Mouse (Mus musculus) intestine, embryonic 15.5 days (tissue): Measurements from ENCODE around the gene Ncf4. TPM values are rescaled to one million over a fixed set of nuclear protein-coding genes. Genes with fewer than 3 reads are reported as not detected.

Source experiments
- ATAC-seq: fragments of 200-750 bp; cut with Nextera tagmentation; 2 replicates; pipeline ENCODE4 v1.8.0; 2017; ENCODE audit warnings: moderate TSS enrichment, moderate library complexity
- H3K27ac ChIP-seq: fragments of 300-500 bp; sonication (generic); 2 replicates; pipeline ENCODE4 v1.5.1; 2015; ENCODE audit warnings: mild to moderate bottlenecking, inconsistent platforms
- H3K27me3 ChIP-seq: fragments of 300-500 bp; sonication (generic); replicated peaks from 2 replicates; pipeline ENCODE4 v1.6.1; 2015; ENCODE audit warnings: inconsistent platforms
- H3K36me3 ChIP-seq: fragments of 300-500 bp; sonication (generic); 2 replicates; pipeline ENCODE4 v1.6.1; 2015; ENCODE audit warnings: inconsistent platforms
- H3K4me1 ChIP-seq: fragments of 300-500 bp; sonication (generic); replicated peaks from 2 replicates; pipeline ENCODE4 v1.6.1; 2015; ENCODE audit warnings: inconsistent platforms
- H3K4me2 ChIP-seq: fragments of 300-500 bp; sonication (generic); replicated peaks from 2 replicates; pipeline ENCODE4 v1.6.1; 2015; ENCODE audit warnings: mild to moderate bottlenecking, inconsistent platforms
- H3K4me3 ChIP-seq: fragments of 300-500 bp; sonication (generic); replicated peaks from 2 replicates; pipeline ENCODE4 v1.5.1; 2015; ENCODE audit warnings: inconsistent platforms
- H3K9ac ChIP-seq: fragments of 300-500 bp; sonication (generic); 2 replicates; pipeline ENCODE4 v1.6.1; 2015; ENCODE audit warnings: inconsistent platforms
- H3K9me3 ChIP-seq: fragments of 300-500 bp; sonication (generic); 2 replicates; pipeline ENCODE4 v1.6.1; 2016; ENCODE audit warnings: inconsistent platforms
- WGBS: fragments of 180-500 bp; shearing (Covaris S2); methylation state at CpG from one replicate; pipeline ENCODE4 v1.1.7; 2015; 5-methylcytosine and 5-hydroxymethylcytosine counted together
- polyA plus RNA-seq: library from polyadenylated mRNA; unstranded; fragments of >200 nt; fragmentation: Nextera tagmentation; extraction: Ambion mirVana; gene quantifications from 2 replicates; pipeline ENCODE4 v1.2.1, GENCODE M21; 2015

Ncf4 gene
- polyA plus RNA-seq, 1 experiment from 2014 or later = 5.6 TPM

DNA sequence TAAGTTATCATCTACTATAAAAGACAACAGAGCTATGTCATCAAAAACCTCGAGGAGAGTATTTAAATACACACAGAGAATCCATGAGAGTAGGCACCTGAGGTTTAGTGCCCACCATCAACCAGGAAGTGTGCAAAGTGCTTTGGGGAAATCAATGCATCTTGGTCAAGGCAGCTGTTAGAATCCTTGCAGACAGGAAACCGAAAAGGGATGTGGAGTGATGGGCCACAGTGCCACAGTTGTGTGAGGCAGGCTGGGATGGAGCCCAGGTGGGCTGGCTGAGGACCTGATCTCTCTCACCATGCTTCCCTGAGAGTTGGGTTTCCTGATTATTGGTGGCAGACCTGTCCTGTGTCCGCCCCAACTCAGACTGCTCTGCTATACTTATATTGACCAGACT is 55.0 kb downstream of the Ncf4 start:
- H3K4me2 ChIP-seq = no peak overlapping the region
- ATAC-seq = no peak
- no peak overlapping the region for H3K27ac ChIP-seq
- H3K9ac ChIP-seq = no peak overlapping the region
- no peaks in the 10 kb centered on the region for H3K9me3 ChIP-seq
- no peaks in the 10 kb centered on the region for H3K4me1 ChIP-seq
- H3K36me3 ChIP-seq = no peaks in the 10 kb centered on the region
- WGBS = 77% methylated on average over 3 of the region's 3 CpGs
- H3K4me3 ChIP-seq = no peak overlapping the region
- H3K27me3 ChIP-seq = no peaks in the 10 kb centered on the region

DNA sequence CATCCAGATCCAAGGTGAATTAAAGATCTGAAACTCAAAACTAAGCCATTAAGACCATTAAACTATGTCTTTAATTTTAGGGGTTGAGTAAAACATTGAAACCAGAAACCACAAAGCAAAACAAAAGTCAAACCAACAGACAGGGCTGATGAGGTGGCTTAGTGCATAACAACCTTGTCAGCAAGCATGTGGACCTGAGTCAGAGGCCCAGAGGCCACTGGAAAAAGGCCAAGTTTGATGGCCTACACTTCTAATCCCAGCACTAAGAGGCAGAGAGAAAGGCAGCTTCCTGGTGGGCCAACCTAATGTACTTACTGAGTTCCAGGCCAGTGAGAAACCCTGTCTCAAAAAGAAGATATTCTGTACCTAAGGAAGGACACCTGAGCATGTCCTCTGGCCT is 56.2 kb downstream of the Ncf4 start:
- H3K36me3 ChIP-seq = no peaks in the 10 kb centered on the region
- no peaks in the 10 kb centered on the region for H3K9me3 ChIP-seq
- H3K27me3 ChIP-seq = no peaks in the 10 kb centered on the region
- H3K27ac ChIP-seq = no peak overlapping the region
- no peak for ATAC-seq
- H3K4me2 ChIP-seq = no peak overlapping the region
- no peak overlapping the region for H3K4me3 ChIP-seq
- no peak overlapping the region for H3K9ac ChIP-seq
- H3K4me1 ChIP-seq = no peaks in the 10 kb centered on the region

DNA sequence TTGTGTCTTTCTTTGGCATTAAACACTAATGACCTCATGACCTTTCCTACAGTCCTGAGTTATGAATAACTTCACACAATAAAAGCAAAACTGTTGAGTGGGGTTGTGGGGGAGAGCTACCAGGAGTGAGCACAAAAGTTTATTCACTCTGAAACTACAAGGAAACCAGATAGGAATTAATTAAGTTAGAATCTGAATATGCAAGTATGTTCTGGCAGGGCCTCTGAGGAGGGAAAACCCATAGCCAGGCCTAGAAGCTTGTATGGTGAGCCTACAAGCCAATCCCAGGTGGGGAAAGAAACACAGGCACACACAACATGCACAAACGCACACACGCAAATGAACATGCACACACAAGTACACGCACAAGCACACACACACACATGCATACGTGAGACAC is 58.1 kb downstream of the Ncf4 start:
- no peak overlapping the region for H3K9ac ChIP-seq
- 89% methylated on average over 4 of the region's 4 CpGs for WGBS
- no peaks in the 10 kb centered on the region for H3K4me1 ChIP-seq
- H3K4me2 ChIP-seq = no peak overlapping the region
- no peak for ATAC-seq
- H3K4me3 ChIP-seq = no peak overlapping the region
- no peaks in the 10 kb centered on the region for H3K36me3 ChIP-seq
- H3K27ac ChIP-seq = no peak overlapping the region
- no peaks in the 10 kb centered on the region for H3K27me3 ChIP-seq
- no peaks in the 10 kb centered on the region for H3K9me3 ChIP-seq

DNA sequence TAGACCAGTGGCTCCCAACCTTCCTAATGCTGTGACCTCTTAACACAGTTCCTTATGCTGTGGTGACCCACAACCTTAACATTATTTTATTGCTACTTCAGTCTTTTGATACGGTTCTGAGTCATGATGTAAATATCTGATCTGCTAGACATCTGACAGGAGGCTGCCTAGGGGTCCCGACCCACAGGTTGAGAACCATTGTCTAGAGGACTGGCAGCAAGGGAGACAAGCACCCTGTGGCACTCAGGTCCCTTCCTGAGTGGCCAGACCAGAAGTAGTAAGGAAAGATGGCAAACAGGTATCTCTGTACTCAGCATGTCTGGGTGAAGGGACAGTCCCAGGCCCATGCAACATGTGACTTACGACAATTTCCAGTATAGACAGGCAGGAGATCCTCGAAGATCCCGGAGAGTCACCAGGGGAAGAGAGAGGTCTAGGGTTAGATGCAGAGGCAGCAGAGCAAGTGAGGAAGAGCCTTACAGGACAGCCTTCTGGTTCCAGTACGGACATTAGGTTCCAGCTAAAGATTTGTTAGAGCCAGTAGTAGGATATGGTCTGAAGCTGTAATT is 59.1 kb downstream of the Ncf4 start:
- H3K9ac ChIP-seq = no peak overlapping the region
- H3K4me3 ChIP-seq = no peak overlapping the region
- no peaks in the 10 kb centered on the region for H3K27me3 ChIP-seq
- 81% methylated on average over 6 of the region's 6 CpGs for WGBS
- no peaks in the 10 kb centered on the region for H3K4me1 ChIP-seq
- H3K4me2 ChIP-seq = no peak overlapping the region
- H3K36me3 ChIP-seq = no peaks in the 10 kb centered on the region
- no peak for ATAC-seq
- no peak overlapping the region for H3K27ac ChIP-seq
- H3K9me3 ChIP-seq = no peaks in the 10 kb centered on the region

DNA sequence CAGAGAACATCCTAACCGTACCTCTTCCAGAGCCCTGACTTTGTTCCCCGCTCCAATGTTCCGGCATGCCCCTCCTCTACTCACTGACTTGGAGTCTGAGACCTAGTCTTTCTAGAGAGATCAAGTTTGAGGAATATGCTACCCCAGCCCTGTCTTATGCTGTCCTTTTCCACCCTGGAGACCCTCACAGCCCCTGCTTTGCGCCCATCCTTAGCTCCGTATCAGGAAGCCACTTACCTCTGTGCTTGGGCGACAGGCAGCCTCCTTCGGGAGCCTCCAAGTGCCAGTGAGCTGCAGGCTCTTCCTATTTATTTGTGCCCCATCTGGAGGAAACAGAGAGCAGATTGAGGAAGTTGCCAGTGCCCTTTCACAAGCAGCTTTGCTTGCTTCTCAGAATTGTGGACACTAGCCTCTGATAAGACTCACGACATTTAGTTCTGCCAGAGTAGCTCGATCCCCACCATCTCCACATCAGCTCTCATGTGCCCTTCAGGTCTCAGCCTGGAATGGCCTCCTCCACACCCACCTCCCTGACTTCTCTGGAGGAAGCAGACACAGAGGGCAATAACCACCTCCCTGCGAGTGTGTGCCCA is 60.8 kb downstream of the Ncf4 start, which contains the start of gene Csf2rb2:
Gene Csf2rb2, minus strand, starts transcription at position 381 of the 593 bp plus-strand sequence.
- no peaks in the 10 kb centered on the region for H3K4me1 ChIP-seq
- no peak for ATAC-seq
- no peak within 1 kb of the TSS for H3K4me2 ChIP-seq
- H3K9ac ChIP-seq = no peak within 1 kb of the TSS
- H3K9me3 ChIP-seq = no peaks in the 10 kb centered on the region
- H3K4me3 ChIP-seq = no peak within 1 kb of the TSS
- no peak within 1 kb of the TSS for H3K27ac ChIP-seq
- WGBS = 71% methylated on average over 10 of the region's 10 CpGs
- H3K36me3 ChIP-seq = no peaks in the 10 kb centered on the region
- no peaks in the 10 kb centered on the region for H3K27me3 ChIP-seq

DNA sequence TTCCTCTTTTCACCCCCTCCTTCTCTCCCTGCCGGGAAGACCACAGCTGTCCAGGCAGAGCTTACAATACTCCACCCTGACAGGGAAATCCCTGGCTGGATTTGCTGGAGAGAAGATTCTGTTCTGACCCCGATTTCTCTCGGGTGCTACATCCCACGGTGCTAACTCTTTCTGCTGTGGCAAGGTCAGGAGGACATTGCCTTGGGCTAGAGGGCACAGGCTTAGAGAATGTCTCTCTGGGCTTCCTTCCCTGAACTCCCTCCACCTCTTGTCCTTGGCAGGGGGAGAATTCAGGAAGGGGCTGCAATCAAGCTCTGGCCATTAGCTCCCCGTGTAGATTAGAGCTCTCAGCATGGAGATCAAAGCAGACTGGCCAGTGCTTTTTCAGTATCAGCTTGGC is 65.3 kb downstream of the Ncf4 start:
- Histone ChIP-seq H3K4me1 (no peaks in the 10 kb centered on the region), H3K27me3 (no peaks in the 10 kb centered on the region), H3K36me3 (no peaks in the 10 kb centered on the region), H3K9me3 (no peaks in the 10 kb centered on the region), H3K9ac (no peak overlapping the region), H3K27ac (no peak overlapping the region), H3K4me2 (no peak overlapping the region), H3K4me3 (no peak overlapping the region)
- 27% methylated on average over 5 of the region's 5 CpGs for WGBS
- ATAC-seq = no peak

DNA sequence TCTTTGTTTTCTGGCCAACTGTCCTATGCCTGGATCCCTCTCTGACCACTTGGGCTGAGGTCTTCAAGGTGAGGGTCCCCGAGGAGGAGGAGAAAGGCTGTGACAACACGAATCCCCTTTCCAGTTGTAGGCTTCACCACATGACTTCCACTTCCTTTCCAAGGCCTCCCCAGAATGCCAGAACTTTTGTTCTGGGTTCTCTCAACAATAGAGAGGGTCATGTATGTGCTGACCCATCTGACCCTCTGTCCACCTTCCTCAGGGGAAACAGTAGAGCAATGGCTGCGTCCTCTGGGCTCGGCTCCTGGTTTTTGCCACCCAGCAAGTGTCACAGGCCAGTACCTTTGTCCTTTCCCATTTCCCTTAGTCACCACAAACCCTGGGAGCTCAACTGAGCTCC is 66.4 kb downstream of the Ncf4 start:
- Histone ChIP-seq H3K27me3 (0 out of 2 replicates have a peak, but pooled peaks cover 2% of the 10 kb centered on the region), H3K9ac (no peak overlapping the region), H3K4me1 (no peaks in the 10 kb centered on the region), H3K36me3 (no peaks in the 10 kb centered on the region), H3K27ac (no peak overlapping the region), H3K4me3 (no peak overlapping the region), H3K9me3 (no peaks in the 10 kb centered on the region), H3K4me2 (no peak overlapping the region)
- ATAC-seq = no peak
- WGBS = 80% methylated on average over 4 of the region's 4 CpGs

Other genes starting within 250 kb of the Ncf4 start
- gene Cacng2, start 124.8 kb upstream of the Ncf4 start, polyA plus RNA-seq = 0.04 and 0.10 TPM in 2 replicates
- gene Ift27, start 70.7 kb upstream of the Ncf4 start, polyA plus RNA-seq = 60.5 and 62.9 TPM in 2 replicates
- gene Pvalb, start 38.4 kb upstream of the Ncf4 start, polyA plus RNA-seq = not detected in 2 replicates
- gene Csf2rb2, start 60.9 kb downstream of the Ncf4 start, polyA plus RNA-seq = 0.38 and 0.48 TPM in 2 replicates
- 1.4 and 2.0 TPM in 2 replicates for gene Csf2rb, start 81.0 kb downstream of the Ncf4 start, polyA plus RNA-seq
- gene Tex33, start 151.1 kb downstream of the Ncf4 start, polyA plus RNA-seq = not detected in 2 replicates
- 33.4 and 45.0 TPM in 2 replicates for gene Tst, start 161.1 kb downstream of the Ncf4 start, polyA plus RNA-seq
- gene Mpst, start 161.6 kb downstream of the Ncf4 start, polyA plus RNA-seq = 2.6 and 3.1 TPM in 2 replicates
- 28.7 and 31.0 TPM in 2 replicates for gene Kctd17, start 183.8 kb downstream of the Ncf4 start, polyA plus RNA-seq
- gene Tmprss6, start 223.8 kb downstream of the Ncf4 start, polyA plus RNA-seq = 0.39 and 0.54 TPM in 2 replicates